Mouse (Mus musculus): ENCODE measurements at regions not wholly inside any gene's neighbourhood (a gene's known extent, or its start where the extent isn't known, plus 50 kb on each side); places are given as distances from the start of the nearest gene placed in this dataset.
"Not testable (repeated sequence)": the region's sequence is repeated elsewhere in the genome, so short reads cannot be mapped to it uniquely, and the experiment has no call there.

GRCm38 (mm10) chr12:119102106-119102505 is 135.9 kb upstream of the Abcb5 start:
- intact Hi-C loops (cut with DNase I) = not testable (repeated sequence)

GRCm38 (mm10) chr12:119099736-119100135 is 133.5 kb upstream of the Abcb5 start:
- intact Hi-C loops (cut with DNase I) = no loop called here

- intact Hi-C loops (cut with DNase I) = no loop called here
Observed at GRCm38 (mm10) chr12:119097814-119098213, 131.6 kb upstream of the Abcb5 start.

- intact Hi-C loops (cut with DNase I) = no loop called here
Observed at GRCm38 (mm10) chr12:119094314-119094713, 128.1 kb upstream of the Abcb5 start.

- intact Hi-C loops (cut with DNase I) = no loop called here
Observed at GRCm38 (mm10) chr12:119093402-119093801, 127.2 kb upstream of the Abcb5 start.

GRCm38 (mm10) chr12:119089292-119089691 is 123.1 kb upstream of the Abcb5 start:
- intact Hi-C loops (cut with DNase I) = loop anchor here (5.0 to 10.0 kb wide), 2 partner anchors 46 to 78 kb away; no protein-coding TSS in a partner anchor

- intact Hi-C loops (cut with DNase I) = loop anchor here (5.0 to 10.0 kb wide), 2 partner anchors 46 to 79 kb away; no protein-coding TSS in a partner anchor
Observed at GRCm38 (mm10) chr12:119088666-119089065, 122.4 kb upstream of the Abcb5 start.

GRCm38 (mm10) chr12:119084814-119085213 is 118.6 kb upstream of the Abcb5 start:
- intact Hi-C loops (cut with DNase I) = loop anchor here (5.0 to 10.0 kb wide), 2 partner anchors 50 to 82 kb away; no protein-coding TSS in a partner anchor

- intact Hi-C loops (cut with DNase I) = loop anchor here (10.0 kb wide), 1 partner anchor 52 kb away; no protein-coding TSS in a partner anchor
Observed at GRCm38 (mm10) chr12:119082781-119083180, 116.6 kb upstream of the Abcb5 start.

GRCm38 (mm10) chr12:119075825-119076224 is 109.6 kb upstream of the Abcb5 start:
- intact Hi-C loops (cut with DNase I) = no loop called here

GRCm38 (mm10) chr12:119074742-119075478 is 108.7 kb upstream of the Abcb5 start:
- intact Hi-C loops (cut with DNase I) = no loop called here

- intact Hi-C loops (cut with DNase I) = no loop called here
Observed at GRCm38 (mm10) chr12:119074147-119074546, 107.9 kb upstream of the Abcb5 start.

- intact Hi-C loops (cut with DNase I) = no loop called here
Observed at GRCm38 (mm10) chr12:119070963-119071362, 104.7 kb upstream of the Abcb5 start.

- intact Hi-C loops (cut with DNase I) = no loop called here
Observed at GRCm38 (mm10) chr12:119070446-119070845, 104.2 kb upstream of the Abcb5 start.

GRCm38 (mm10) chr12:119069747-119070146 is 103.5 kb upstream of the Abcb5 start:
- intact Hi-C loops (cut with DNase I) = no loop called here

GRCm38 (mm10) chr12:119068079-119068478 is 101.9 kb upstream of the Abcb5 start:
- intact Hi-C loops (cut with DNase I) = no loop called here

- intact Hi-C loops (cut with DNase I) = no loop called here
Observed at GRCm38 (mm10) chr12:119062931-119063330, 96.7 kb upstream of the Abcb5 start.

- intact Hi-C loops (cut with DNase I) = no loop called here
Observed at GRCm38 (mm10) chr12:119062490-119062889, 96.3 kb upstream of the Abcb5 start.

GRCm38 (mm10) chr12:119054560-119054959 is 88.3 kb upstream of the Abcb5 start:
- intact Hi-C loops (cut with DNase I) = no loop called here

- intact Hi-C loops (cut with DNase I) = no loop called here
Observed at GRCm38 (mm10) chr12:119051692-119052379, 85.6 kb upstream of the Abcb5 start.

- intact Hi-C loops (cut with DNase I) = no loop called here
Observed at GRCm38 (mm10) chr12:119038306-119038705, 72.1 kb upstream of the Abcb5 start.

GRCm38 (mm10) chr12:119034828-119035227 is 68.6 kb upstream of the Abcb5 start:
- intact Hi-C loops (cut with DNase I) = no loop called here

Data from adrenal gland (tissue).